Mouse (Mus musculus) liver, embryonic 15.5 days (tissue): ENCODE measurements around the gene Cenpa. TPM values are rescaled to one million over a fixed set of nuclear protein-coding genes. Genes with fewer than 3 reads are reported as not detected.
A peak's percentile ranks its signal among the peaks of the same experiment; 100 is the strongest.

Experiments used
- ATAC-seq: fragments of 200-750 bp; cut with Nextera tagmentation; 2 replicates; pipeline ENCODE4 v1.8.0; 2017; ENCODE audit warnings: moderate number of reproducible peaks, mild to moderate bottlenecking, moderate library complexity; ENCODE audit not compliant: insufficient read depth
- H3K27ac ChIP-seq: fragments of 300-500 bp; sonication (generic); replicated peaks from 2 replicates; pipeline ENCODE4 v1.5.1; 2015; ENCODE audit warnings: mild to moderate bottlenecking, inconsistent platforms
- H3K27me3 ChIP-seq: fragments of 300-500 bp; sonication (generic); 2 replicates; pipeline ENCODE4 v1.6.1; 2015; ENCODE audit warnings: mild to moderate bottlenecking, inconsistent platforms
- H3K36me3 ChIP-seq: fragments of 300-500 bp; sonication (generic); replicated peaks from 2 replicates; pipeline ENCODE4 v1.6.1; 2015; ENCODE audit warnings: moderate library complexity, mild to moderate bottlenecking, inconsistent platforms
- H3K4me1 ChIP-seq: fragments of 300-500 bp; sonication (generic); replicated peaks from 2 replicates; pipeline ENCODE4 v1.6.1; 2015; ENCODE audit warnings: inconsistent platforms
- H3K4me2 ChIP-seq: fragments of 300-500 bp; sonication (generic); 2 replicates; pipeline ENCODE4 v1.6.1; 2015; ENCODE audit warnings: moderate library complexity, mild to moderate bottlenecking, inconsistent platforms
- H3K4me3 ChIP-seq: fragments of 300-500 bp; sonication (generic); replicated peaks from 2 replicates; pipeline ENCODE4 v1.5.1; 2015; ENCODE audit warnings: mild to moderate bottlenecking, inconsistent platforms
- H3K9ac ChIP-seq: fragments of 300-500 bp; sonication (generic); 2 replicates; pipeline ENCODE4 v1.6.1; 2015; ENCODE audit warnings: moderate library complexity, mild to moderate bottlenecking, inconsistent platforms
- H3K9me3 ChIP-seq: fragments of 300-500 bp; sonication (generic); replicated peaks from 2 replicates; pipeline ENCODE4 v1.6.1; 2016; ENCODE audit warnings: inconsistent platforms
- WGBS: fragments of 180-500 bp; shearing (Covaris S2); methylation state at CpG from one replicate; pipeline ENCODE4 v1.1.7; 2015; ENCODE audit warnings: mixed read lengths; ENCODE audit not compliant: insufficient replicate concordance; 5-methylcytosine and 5-hydroxymethylcytosine counted together
- polyA plus RNA-seq: library from polyadenylated mRNA; unstranded; fragments of >200 nt; fragmentation: Nextera tagmentation; extraction: Ambion mirVana; gene quantifications from 2 replicates; pipeline ENCODE4 v1.2.1, GENCODE M21; 2015

The Cenpa gene
- 180 and 194 TPM in 2 replicates for polyA plus RNA-seq

DNA sequence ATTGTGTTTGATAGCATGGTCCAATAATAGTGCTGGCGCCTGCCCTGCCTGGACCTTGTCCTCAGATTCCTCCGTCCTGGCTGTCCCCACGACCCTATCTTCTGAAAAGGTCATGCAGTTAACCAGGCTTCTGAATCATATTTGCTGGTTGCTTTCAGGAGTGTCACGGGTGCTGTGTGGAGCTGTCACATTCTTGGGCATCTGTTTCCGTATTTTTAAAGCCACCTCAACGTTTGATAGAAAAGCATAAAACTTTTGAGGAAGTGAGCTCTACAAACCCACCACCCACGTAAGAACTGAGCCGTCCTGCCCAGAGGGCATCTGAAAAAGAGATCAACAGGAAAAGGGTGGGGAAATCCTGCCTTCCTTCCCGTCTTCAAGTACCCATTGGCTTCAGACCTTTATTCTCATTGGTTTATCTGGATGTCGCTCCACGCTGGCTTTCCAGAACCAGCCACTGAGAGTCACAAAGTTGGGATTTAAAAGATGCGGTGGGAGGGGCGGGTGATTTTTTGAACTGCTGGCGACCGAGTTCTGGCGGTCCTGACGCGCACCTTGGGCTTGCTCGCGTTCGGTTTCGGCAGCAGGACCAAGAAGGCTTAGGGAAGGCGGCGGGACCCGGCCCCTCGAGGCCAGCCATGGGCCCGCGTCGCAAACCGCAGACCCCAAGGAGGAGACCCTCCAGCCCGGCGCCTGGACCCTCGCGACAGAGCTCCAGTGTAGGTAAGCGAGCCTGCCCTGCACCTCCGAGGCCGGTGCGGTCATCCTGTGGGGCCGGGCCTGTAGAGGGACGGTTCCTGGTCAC lies at the start of gene Cenpa:
Cenpa (plus strand) TSS at position 387 of the 805 bp plus-strand sequence.
- H3K4me2 ChIP-seq = peak within 1 kb of the TSS; percentile 80
- H3K36me3 ChIP-seq = peaks cover 39% of the 10 kb centered on the region
- H3K9me3 ChIP-seq = no peaks in the 10 kb centered on the region
- ATAC-seq = peak; percentile 93
- H3K4me3 ChIP-seq = peak within 1 kb of the TSS; percentile 96
- H3K27ac ChIP-seq = peak within 1 kb of the TSS; percentile 89
- no peaks in the 10 kb centered on the region for H3K27me3 ChIP-seq
- peak within 1 kb of the TSS; percentile 98 for H3K9ac ChIP-seq
- H3K4me1 ChIP-seq = peaks cover 38% of the 10 kb centered on the region
- WGBS = under 1% methylated on average over 40 of the region's 40 CpGs

DNA sequence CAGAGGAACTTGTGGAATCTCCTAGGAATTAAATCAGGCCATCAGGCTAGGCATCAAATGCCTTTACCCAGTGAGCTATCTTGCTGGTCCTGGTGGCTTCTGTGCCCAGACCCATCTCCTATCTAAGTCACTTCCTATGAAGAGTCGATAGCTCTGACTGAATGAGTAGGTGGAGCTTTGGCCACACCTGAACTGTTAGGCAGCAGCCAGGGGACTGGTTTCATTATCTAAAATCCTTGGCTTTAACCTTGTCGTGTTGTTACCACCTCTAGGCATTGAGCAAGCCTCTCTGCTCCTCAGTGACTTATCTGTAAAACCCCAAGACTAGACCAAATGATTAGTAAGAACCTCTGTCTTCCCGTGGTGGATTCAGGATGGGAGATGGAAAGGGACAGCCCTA lies 49.2 kb upstream of the Cenpa start:
- Histone ChIP-seq H3K9ac (no peak overlapping the region), H3K27ac (no peak overlapping the region), H3K27me3 (peaks cover 30% of the 10 kb centered on the region), H3K36me3 (no peaks in the 10 kb centered on the region), H3K4me2 (0 out of 2 replicates have a peak overlapping the region, but pooled peaks have one; percentile 4), H3K9me3 (no peaks in the 10 kb centered on the region), H3K4me3 (no peak overlapping the region), H3K4me1 (peaks cover 29% of the 10 kb centered on the region)
- ATAC-seq = no peak
- 9% methylated on average over 3 of the region's 3 CpGs for WGBS

DNA sequence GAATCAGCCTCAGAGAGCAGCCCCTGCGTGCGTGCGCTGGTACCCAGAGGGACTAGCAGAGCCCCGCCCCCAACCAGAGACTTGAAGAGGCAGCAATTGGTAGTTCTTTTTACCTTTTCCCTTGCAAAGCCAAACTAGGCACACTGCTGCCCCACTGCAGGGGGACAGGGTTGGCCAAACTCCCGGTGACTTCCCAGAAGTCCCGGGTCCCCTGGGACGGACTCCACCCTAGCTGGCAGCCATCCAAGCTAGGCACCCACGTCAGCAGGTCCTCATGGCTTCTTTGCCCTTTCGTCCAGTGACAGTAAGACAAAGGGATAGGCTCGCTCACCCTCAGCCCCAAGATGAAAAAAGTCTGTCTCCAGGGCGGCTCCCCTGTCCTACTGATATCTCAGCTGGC lies 48.7 kb upstream of the Cenpa start:
- 28% methylated on average over 11 of the region's 11 CpGs for WGBS
- H3K9me3 ChIP-seq = no peaks in the 10 kb centered on the region
- no peak overlapping the region for H3K9ac ChIP-seq
- ATAC-seq = peak; percentile 45
- 0 out of 2 replicates have a peak overlapping the region, but pooled peaks have one; percentile 4 for H3K4me2 ChIP-seq
- peaks cover 35% of the 10 kb centered on the region for H3K27me3 ChIP-seq
- H3K4me1 ChIP-seq = peaks cover 34% of the 10 kb centered on the region
- no peak overlapping the region for H3K4me3 ChIP-seq
- no peaks in the 10 kb centered on the region for H3K36me3 ChIP-seq
- H3K27ac ChIP-seq = no peak overlapping the region

DNA sequence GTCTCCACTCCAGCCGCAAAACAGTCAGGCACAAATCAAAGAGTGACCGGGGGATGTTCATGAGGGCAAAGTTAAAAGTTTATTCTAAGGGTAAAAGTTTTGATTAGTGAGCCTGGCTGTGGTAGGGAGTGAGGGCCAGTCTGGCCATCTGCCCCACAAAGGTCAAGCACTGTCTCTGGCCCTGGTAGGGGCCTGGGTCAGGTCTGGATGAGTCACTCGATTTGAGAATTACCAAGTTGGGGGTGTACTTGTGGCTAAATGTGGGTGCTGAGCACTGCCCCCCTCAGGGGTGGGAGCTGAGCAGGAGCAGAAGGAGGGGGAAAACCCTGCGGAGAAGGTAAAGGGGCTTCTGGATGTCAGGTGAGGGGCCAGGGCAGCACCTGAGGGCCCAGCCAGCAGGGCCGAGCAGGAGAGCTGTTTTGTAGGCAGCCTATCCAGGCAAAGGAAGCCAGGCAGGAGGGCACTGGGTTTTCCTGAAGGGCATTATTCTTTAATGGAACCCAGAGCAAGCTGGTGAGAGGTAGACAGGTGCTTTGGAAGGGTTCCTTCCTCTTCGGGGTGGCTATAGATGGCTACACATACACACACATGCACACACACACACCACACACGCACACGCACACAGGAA lies 48.1 kb upstream of the Cenpa start:
- Histone ChIP-seq H3K27ac (no peak overlapping the region), H3K9me3 (no peaks in the 10 kb centered on the region), H3K27me3 (peaks cover 42% of the 10 kb centered on the region), H3K36me3 (no peaks in the 10 kb centered on the region), H3K9ac (no peak overlapping the region), H3K4me1 (peaks cover 35% of the 10 kb centered on the region), H3K4me3 (no peak overlapping the region), H3K4me2 (no peak overlapping the region)
- ATAC-seq = no peak
- WGBS = 59% methylated on average over 8 of the region's 8 CpGs

DNA sequence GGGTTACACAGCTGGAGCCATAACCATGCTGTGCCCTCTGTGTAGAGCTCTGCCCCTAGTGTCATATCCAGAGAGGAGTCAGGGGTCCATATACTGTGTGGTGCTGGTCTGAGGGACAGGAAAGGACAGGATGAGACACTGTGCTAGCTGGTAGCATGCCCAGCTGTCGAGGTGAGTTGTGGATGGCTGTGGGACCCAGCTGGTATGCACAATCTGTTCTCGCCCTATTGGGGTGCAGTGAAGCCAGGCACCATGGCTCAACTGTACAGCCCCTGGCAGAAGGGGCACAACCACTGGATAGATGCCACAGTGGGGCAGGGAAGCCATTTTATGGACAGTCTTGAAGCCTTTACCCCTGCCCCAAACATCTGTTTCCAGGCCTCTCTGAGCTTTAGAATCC lies 47.4 kb upstream of the Cenpa start:
- ATAC-seq = no peak
- Histone ChIP-seq H3K27me3 (peaks cover 49% of the 10 kb centered on the region), H3K9ac (no peak overlapping the region), H3K4me2 (no peak overlapping the region), H3K4me1 (peaks cover 35% of the 10 kb centered on the region), H3K4me3 (no peak overlapping the region), H3K27ac (no peak overlapping the region), H3K9me3 (no peaks in the 10 kb centered on the region), H3K36me3 (no peaks in the 10 kb centered on the region)
- whole genome bisulfite sequencing = 46% methylated on average over 2 of the region's 2 CpGs

DNA sequence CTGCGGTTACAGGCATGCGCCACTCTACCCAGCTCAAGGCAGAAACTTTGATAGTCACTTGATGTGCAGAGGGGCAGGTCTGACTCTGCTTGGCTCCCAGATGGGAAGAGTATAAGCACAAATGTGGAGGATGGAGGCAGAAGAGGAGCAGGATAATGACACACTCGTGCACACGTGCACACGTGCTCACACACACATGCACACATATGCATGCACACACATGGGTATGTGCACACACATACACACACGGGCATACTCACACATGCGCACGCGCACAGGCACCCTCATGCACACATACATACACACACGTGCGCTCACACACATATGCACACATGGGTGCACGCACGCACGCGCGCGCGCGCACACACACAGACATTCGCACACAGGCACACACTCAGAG lies 46.0 kb upstream of the Cenpa start:
- 90% methylated on average over 20 of the region's 20 CpGs for WGBS
- H3K4me3 ChIP-seq = no peak overlapping the region

DNA sequence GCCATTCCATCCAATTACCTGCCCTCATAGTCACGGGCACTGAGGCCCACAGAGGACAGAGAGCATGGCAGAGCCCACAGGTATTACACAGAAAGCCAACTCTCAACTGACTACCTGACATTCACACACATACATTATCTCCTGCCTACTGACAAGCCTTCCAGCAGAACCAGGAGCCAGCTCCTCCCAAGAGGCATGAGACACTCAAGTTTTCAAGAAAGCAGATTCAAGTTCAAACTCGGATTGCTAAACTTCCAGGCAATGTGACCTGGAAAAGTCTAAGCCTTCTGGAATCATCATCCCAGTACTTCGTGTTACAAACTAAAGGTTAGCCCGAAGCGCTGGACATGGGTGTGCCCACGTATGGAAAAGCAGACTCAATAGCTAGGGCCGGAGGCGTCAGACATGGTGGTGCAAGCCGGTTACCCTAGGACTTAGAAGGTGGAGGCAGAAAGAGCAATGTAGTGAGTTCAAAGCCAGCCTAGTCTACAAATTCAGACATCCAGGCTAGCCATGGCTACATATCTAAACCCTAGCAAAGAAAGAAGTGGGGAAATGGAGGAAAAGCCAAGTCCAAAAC lies 45.3 kb upstream of the Cenpa start:
- no peak for ATAC-seq
- H3K4me3 ChIP-seq = no peak overlapping the region
- H3K9ac ChIP-seq = no peak overlapping the region
- H3K27me3 ChIP-seq = peaks cover 55% of the 10 kb centered on the region
- H3K4me1 ChIP-seq = peaks cover 23% of the 10 kb centered on the region
- 67% methylated on average over 9 of the region's 9 CpGs for WGBS
- no peaks in the 10 kb centered on the region for H3K9me3 ChIP-seq
- no peaks in the 10 kb centered on the region for H3K36me3 ChIP-seq
- no peak overlapping the region for H3K4me2 ChIP-seq
- no peak overlapping the region for H3K27ac ChIP-seq

More for the DNA sequence above, 46.0 kb upstream of the Cenpa start:
- peaks cover 55% of the 10 kb centered on the region for H3K27me3 ChIP-seq
- no peaks in the 10 kb centered on the region for H3K9me3 ChIP-seq
- no peak overlapping the region for H3K4me2 ChIP-seq
- H3K4me1 ChIP-seq = peaks cover 23% of the 10 kb centered on the region
- no peak overlapping the region for H3K27ac ChIP-seq
- no peaks in the 10 kb centered on the region for H3K36me3 ChIP-seq
- no peak overlapping the region for H3K9ac ChIP-seq
- no peak for ATAC-seq

DNA sequence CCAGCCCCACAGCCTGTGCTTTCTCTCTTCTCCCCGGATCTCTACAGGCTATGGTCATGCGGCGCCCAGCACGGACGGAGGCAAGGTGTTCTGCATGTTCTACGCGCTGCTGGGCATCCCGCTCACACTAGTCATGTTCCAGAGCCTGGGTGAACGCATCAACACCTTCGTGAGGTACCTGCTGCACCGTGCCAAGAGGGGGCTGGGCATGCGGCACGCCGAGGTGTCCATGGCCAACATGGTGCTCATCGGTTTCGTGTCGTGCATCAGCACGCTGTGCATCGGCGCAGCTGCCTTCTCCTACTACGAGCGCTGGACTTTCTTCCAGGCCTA lies 44.8 kb upstream of the Cenpa start:
- no peak overlapping the region for H3K27ac ChIP-seq
- H3K4me2 ChIP-seq = no peak overlapping the region
- H3K36me3 ChIP-seq = no peaks in the 10 kb centered on the region
- peaks cover 23% of the 10 kb centered on the region for H3K4me1 ChIP-seq
- no peaks in the 10 kb centered on the region for H3K9me3 ChIP-seq
- WGBS = 41% methylated on average over 22 of the region's 22 CpGs
- ATAC-seq = no peak
- no peak overlapping the region for H3K4me3 ChIP-seq
- H3K27me3 ChIP-seq = peaks cover 57% of the 10 kb centered on the region
- no peak overlapping the region for H3K9ac ChIP-seq

DNA sequence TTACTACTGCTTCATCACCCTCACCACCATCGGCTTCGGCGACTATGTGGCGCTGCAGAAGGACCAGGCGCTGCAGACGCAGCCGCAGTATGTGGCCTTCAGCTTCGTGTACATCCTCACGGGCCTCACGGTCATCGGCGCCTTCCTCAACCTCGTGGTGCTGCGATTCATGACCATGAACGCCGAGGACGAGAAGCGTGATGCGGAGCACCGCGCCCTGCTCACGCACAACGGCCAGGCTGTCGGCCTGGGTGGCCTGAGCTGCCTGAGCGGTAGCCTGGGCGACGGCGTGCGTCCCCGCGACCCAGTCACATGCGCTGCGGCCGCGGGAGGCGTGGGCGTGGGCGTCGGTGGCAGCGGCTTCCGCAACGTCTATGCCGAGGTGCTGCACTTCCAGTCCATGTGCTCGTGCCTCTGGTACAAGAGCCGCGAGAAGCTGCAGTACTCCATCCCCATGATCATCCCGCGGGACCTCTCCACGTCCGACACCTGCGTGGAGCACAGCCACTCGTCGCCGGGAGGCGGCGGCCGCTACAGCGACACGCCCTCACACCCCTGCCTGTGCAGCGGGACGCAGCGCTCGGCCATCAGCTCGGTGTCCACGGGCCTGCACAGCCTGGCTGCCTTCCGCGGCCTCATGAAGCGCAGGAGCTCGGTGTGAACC lies 44.3 kb upstream of the Cenpa start:
- Histone ChIP-seq H3K9ac (no peak overlapping the region), H3K36me3 (no peaks in the 10 kb centered on the region), H3K9me3 (no peaks in the 10 kb centered on the region), H3K4me3 (peak overlapping the region; percentile 25), H3K27ac (no peak overlapping the region), H3K27me3 (peaks cover 58% of the 10 kb centered on the region), H3K4me1 (peaks cover 23% of the 10 kb centered on the region), H3K4me2 (peak overlapping the region; percentile 50)
- WGBS = 4% methylated on average over 69 of the region's 69 CpGs
- ATAC-seq = no peak

DNA sequence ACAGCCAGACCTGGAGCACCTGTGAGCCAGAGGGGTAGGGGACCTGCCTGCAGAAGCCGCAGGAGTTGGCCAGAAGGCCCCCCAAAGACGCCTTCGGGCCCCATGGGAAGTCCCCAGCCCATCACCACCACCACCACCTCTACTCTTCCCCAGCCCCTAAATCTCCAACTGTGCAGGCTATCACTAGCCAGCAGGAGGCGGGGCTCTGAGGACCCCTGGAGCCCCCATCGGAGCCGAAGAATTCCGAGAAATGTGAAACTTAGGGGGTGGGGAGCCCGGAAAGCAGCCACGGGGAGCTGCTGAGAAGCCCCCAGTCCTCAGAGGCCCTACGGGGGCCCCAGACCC lies 43.8 kb upstream of the Cenpa start:
- Histone ChIP-seq H3K36me3 (no peaks in the 10 kb centered on the region), H3K9ac (no peak overlapping the region), H3K27ac (no peak overlapping the region), H3K4me2 (peak overlapping the region; percentile 50), H3K4me3 (peak overlapping the region; percentile 25), H3K27me3 (peaks cover 58% of the 10 kb centered on the region), H3K4me1 (peaks cover 19% of the 10 kb centered on the region), H3K9me3 (no peaks in the 10 kb centered on the region)
- WGBS = 2% methylated on average over 10 of the region's 10 CpGs
- no peak for ATAC-seq

DNA sequence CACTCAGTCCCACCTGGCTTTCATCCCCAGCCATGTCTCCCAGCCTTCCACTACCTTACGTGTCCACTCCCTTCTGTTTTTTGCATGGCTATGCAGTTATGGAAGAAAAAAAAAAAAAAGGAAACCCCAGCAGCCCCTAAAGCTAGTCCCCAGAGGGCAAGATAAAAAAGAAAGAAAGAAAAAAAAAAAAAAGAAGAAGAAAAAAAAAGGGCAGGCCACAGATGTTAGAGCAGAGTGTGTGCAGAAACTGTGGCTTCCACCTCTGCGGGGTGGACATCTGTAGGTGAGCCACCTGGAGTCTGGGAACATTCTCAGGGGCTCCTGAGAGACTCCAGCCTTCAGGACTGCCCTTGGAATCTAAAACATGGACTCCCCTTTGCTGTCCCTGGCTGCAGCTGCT lies 43.2 kb upstream of the Cenpa start:
- Histone ChIP-seq H3K4me2 (no peak overlapping the region), H3K4me1 (peaks cover 15% of the 10 kb centered on the region), H3K9me3 (no peaks in the 10 kb centered on the region), H3K36me3 (no peaks in the 10 kb centered on the region), H3K9ac (no peak overlapping the region), H3K27me3 (peaks cover 58% of the 10 kb centered on the region), H3K4me3 (no peak overlapping the region), H3K27ac (no peak overlapping the region)
- WGBS = 52% methylated on average over 2 of the region's 2 CpGs
- no peak for ATAC-seq
